Mouse (Mus musculus) G1E (cell line): Measurements from ENCODE around the gene Trpv4. TPM values are rescaled to one million over a fixed set of nuclear protein-coding genes. Genes with fewer than 3 reads are reported as not detected.

Experiments
- ATAC-seq: 2 replicates; pipeline ENCODE4 v1.8.0; 2016; ENCODE audit warnings: mild to moderate bottlenecking; ENCODE audit not compliant: insufficient number of reproducible peaks, poor library complexity, low FRiP score, severe bottlenecking; ENCODE audit errors: extremely low read depth
- DNase-seq: peaks from one replicate; pipeline ENCODE4 v3.0.0; 2012; ENCODE audit warnings: low spot score
- H3K27me3 ChIP-seq: 2 replicates; pipeline ENCODE4 v1.6.1; 2012; ENCODE audit warnings: mild to moderate bottlenecking, low read length, inconsistent platforms; ENCODE audit not compliant: insufficient read depth
- H3K36me3 ChIP-seq: replicated peaks from 2 replicates; pipeline ENCODE3; 2012; ENCODE audit warnings: mild to moderate bottlenecking, inconsistent platforms
- H3K4me1 ChIP-seq: 2 replicates; pipeline ENCODE4 v1.6.1; 2012; ENCODE audit warnings: low read depth, low read length, inconsistent platforms, mixed read lengths; ENCODE audit not compliant: insufficient read depth
- H3K4me3 ChIP-seq: 2 replicates; pipeline ENCODE4 v1.5.1; 2012; ENCODE audit warnings: low read depth, mild to moderate bottlenecking, inconsistent platforms, low read length, moderate library complexity, mixed read lengths
- H3K9me3 ChIP-seq: replicated peaks from 2 replicates; pipeline ENCODE4 v1.6.1; 2012; ENCODE audit warnings: inconsistent platforms
- CTCF ChIP-seq: IDR thresholded peaks from 2 replicates; pipeline ENCODE4 v1.5.1; 2012; ENCODE audit warnings: low read depth, low read length, inconsistent platforms, mixed read lengths
- GATA1 ChIP-seq: IDR thresholded peaks from 2 replicates; pipeline ENCODE4 v1.6.1; 2012; ENCODE audit warnings: borderline replicate concordance, low read length, inconsistent platforms, mixed read lengths
- GATA2 ChIP-seq: IDR thresholded peaks from 2 replicates; pipeline ENCODE4 v1.6.1; 2012; ENCODE audit warnings: low read depth, low read length, inconsistent platforms, borderline replicate concordance
- POLR2AphosphoS5 ChIP-seq: IDR thresholded peaks from 2 replicates; pipeline ENCODE4 v1.6.1; 2012; ENCODE audit warnings: low read depth, low read length, inconsistent platforms; ENCODE audit not compliant: insufficient replicate concordance
- TAL1 ChIP-seq: conservative IDR thresholded peaks from 2 replicates; pipeline ENCODE4 v1.6.1; 2012; ENCODE audit warnings: low read depth, low read length, inconsistent platforms, mixed read lengths
- polyA plus RNA-seq: library from polyadenylated mRNA; stranded (reverse); fragments of >175 nt; gene quantifications from 2 replicates; pipeline ENCODE4 v1.2.3, GENCODE M21; 2012
- total RNA-seq, 2 experiments: library from RNA; stranded (forward) in 1 of 2; stranded (reverse) in 1 of 2; fragments of 200-1000 nt in 1 of 2; fragments of >200 nt in 1 of 2; fragmentation: Nextera tagmentation in 1 of 2; gene quantifications; 2 replicates each; pipeline ENCODE4 v1.2.3; 2014 to 2017

Trpv4 gene
- total and polyA plus RNA-seq, 3 experiments: 0.11 TPM; not detected in 2

- no peak for DNase-seq
Measured at GRCm38 (mm10) chr5:114616336-114617061, 41.7 kb downstream of the Trpv4 start.

DNA sequence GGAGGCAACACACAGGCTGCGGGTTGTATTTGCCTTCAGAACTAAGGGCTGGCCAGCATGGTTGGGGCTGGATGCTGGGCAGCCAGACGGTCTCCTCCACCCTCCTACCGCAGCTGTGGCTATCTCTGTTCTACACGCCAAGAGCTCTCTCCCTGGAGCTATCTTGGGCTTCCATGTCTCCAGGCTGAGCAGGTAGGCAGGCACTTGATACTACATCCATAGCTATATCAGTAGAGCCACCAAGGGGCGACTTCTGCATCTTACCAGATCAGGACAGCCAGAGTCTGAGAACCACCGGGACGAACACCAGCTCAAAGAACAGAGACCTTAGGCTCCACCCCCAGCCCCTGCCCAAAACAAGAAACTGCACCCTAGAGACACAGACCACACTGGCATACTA, 43.4 kb downstream of the Trpv4 start:
- DNase-seq (no peak), ATAC-seq (0 out of 2 replicates have a peak, but pooled peaks have one; percentile 28)

More at GRCm38 (mm10) chr5:114616336-114617061, 41.7 kb downstream of the Trpv4 start:
- Histone ChIP-seq H3K4me3 (no peak overlapping the region), H3K27me3 (peaks cover 24% of the 10 kb centered on the region; the same call in 1 of the 2 replicates), H3K36me3 (peaks cover 16% of the 10 kb centered on the region), H3K9me3 (no peaks in the 10 kb centered on the region), H3K4me1 (peaks cover 27% of the 10 kb centered on the region)
- TF ChIP-seq GATA2 (no peak), POLR2AphosphoS5 (no peak), TAL1 (no peak), CTCF (no peak), GATA1 (no peak)
- ATAC-seq: no peak

DNA sequence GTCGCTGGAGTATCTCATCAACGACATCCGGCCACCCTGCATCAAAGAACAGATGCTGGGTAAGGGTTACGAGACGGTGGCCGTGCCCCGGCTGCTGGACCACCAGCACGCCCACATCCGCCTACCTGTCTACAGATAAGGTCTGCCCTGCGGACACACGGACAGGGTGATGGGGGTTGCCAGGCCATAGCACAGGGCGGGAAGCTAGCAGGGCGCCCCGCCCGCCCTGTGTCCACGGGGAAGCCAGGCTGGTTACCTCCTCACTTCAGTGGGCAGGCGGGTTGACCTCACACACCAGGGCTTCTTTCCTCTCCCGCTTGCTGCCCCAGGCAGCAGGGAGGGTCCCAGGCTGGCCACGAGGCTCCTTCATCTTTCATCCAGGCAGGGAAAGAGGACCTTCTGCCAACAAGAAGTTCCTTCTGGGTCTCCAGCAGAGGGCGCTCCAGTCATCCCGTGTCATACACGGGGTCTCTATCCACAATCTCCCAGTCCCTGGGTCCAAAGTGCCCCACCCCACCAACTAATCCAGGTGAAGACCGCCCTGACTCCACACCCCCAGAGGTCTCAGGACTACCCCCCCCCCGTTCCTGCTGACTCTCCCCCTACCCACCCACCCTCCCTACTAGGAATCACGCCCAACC, 46.1 kb downstream of the Trpv4 start:
- DNase-seq: peak; percentile 45
- Histone ChIP-seq H3K36me3 (peaks cover 30% of the 10 kb centered on the region), H3K9me3 (no peaks in the 10 kb centered on the region), H3K4me3 (no peak overlapping the region), H3K4me1 (peaks cover 31% of the 10 kb centered on the region), H3K27me3 (peaks cover 31% of the 10 kb centered on the region)
- no peak for TF ChIP-seq GATA1
- no peak for TF ChIP-seq TAL1
- no peak for TF ChIP-seq POLR2AphosphoS5
- TF ChIP-seq GATA2: no peak
- no peak; the same call in 1 of the 2 replicates for TF ChIP-seq CTCF
- no peak for ATAC-seq

More for the DNA sequence above, 43.4 kb downstream of the Trpv4 start:
- peaks cover 27% of the 10 kb centered on the region for H3K4me1 ChIP-seq
- peaks cover 28% of the 10 kb centered on the region; the same call in 1 of the 2 replicates for H3K27me3 ChIP-seq
- H3K4me3 ChIP-seq: no peak overlapping the region
- peaks cover 26% of the 10 kb centered on the region for H3K36me3 ChIP-seq
- TF ChIP-seq GATA1: no peak
- TF ChIP-seq CTCF: no peak
- no peak for TF ChIP-seq POLR2AphosphoS5
- TF ChIP-seq GATA2: no peak
- TF ChIP-seq TAL1: no peak
- no peaks in the 10 kb centered on the region for H3K9me3 ChIP-seq

DNA sequence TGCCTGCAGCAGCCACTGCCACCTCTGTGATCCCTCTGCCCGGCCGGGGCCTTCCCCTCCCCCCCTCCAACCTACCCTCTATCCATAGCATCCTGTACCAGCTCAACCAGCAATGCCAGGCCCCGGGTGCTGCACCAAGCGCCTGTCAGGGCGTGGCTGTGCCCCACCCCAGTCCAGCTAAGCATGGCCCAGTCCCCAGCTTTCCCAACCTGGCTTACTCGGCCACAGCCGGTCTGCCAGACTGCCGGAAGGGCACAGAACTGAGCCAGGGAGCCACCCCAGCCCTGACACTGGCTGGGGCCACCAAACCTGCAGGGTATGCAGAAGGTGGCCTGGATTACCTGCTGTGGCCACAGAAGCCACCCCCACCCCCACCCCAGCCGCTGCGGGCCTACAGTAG, 47.0 kb downstream of the Trpv4 start:
- no peak for TF ChIP-seq GATA1
- TF ChIP-seq POLR2AphosphoS5: no peak
- no peak for TF ChIP-seq CTCF
- TF ChIP-seq TAL1: no peak
- no peak for TF ChIP-seq GATA2
- no peaks in the 10 kb centered on the region for H3K9me3 ChIP-seq
- DNase-seq (no peak), ATAC-seq (no peak)
- H3K4me1 ChIP-seq: peaks cover 23% of the 10 kb centered on the region
- H3K27me3 ChIP-seq: peaks cover 31% of the 10 kb centered on the region
- peaks cover 30% of the 10 kb centered on the region for H3K36me3 ChIP-seq
- H3K4me3 ChIP-seq: no peak overlapping the region

DNA sequence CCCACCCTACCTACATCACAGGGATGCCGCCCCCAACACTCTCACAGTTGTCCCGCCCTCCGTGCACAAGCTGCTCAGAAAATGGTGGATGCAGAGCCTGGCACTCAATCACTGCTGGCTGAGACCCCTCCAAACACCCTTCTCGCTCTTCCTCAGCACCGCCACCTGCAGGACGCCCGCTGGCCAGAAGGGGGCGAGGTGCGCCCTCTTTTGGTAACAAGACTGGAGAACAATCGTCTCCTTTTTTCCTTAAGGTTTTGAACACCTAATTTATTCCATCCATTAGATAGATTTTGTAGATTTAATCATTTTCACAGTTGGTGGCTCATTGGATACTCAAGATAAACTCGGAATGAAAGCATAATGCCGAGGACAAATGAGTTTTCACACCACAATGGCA, 49.7 kb downstream of the Trpv4 start:
- no peak for ATAC-seq
- H3K4me3 ChIP-seq: no peak overlapping the region
- H3K27me3 ChIP-seq: peaks cover 21% of the 10 kb centered on the region
- TF ChIP-seq CTCF (peak; percentile 82), GATA1 (no peak), GATA2 (no peak)
- H3K9me3 ChIP-seq: no peaks in the 10 kb centered on the region
- DNase-seq: no peak
- peaks cover 9% of the 10 kb centered on the region for H3K4me1 ChIP-seq
- peaks cover 27% of the 10 kb centered on the region for H3K36me3 ChIP-seq

- H3K4me3 ChIP-seq: no peak overlapping the region
- H3K27me3 ChIP-seq: peaks cover 27% of the 10 kb centered on the region
- no peak for TF ChIP-seq POLR2AphosphoS5
- TF ChIP-seq GATA1: no peak
- TF ChIP-seq CTCF: no peak
- no peak for TF ChIP-seq GATA2
- TF ChIP-seq TAL1: no peak
- H3K36me3 ChIP-seq: peaks cover 31% of the 10 kb centered on the region
- H3K9me3 ChIP-seq: no peaks in the 10 kb centered on the region
- DNase-seq: no peak
- H3K4me1 ChIP-seq: peaks cover 9% of the 10 kb centered on the region
- no peak for ATAC-seq
Measured at GRCm38 (mm10) chr5:114607651-114608050, 50.6 kb downstream of the Trpv4 start.
